In genomic region chr14:51996866-51997265, GRCm38 (mm10) we compare ENCODE assay signal across 13 mouse cellular contexts. TPM values are rescaled to one million over a fixed set of nuclear protein-coding genes. Genes with fewer than 3 reads are reported as not detected.
A peak's percentile ranks its signal among the peaks of the same experiment; 100 is the strongest.
DNase-seq lines count a peak whose midpoint lies in the region; ATAC-seq lines count a peak whose summit lies in the region.
"Had no signal": no experiment of that assay in that cellular context is flagged by ENCODE, and none has a peak within 500 bp of the region (broad histone marks: within the 10 kb centered on the region; RNA-seq: fewer than 3 reads in every experiment).

No protein-coding gene starts in this region.

- WGBS in lung, embryonic 15.5 days, result 46% methylated on average over 17 of the region's 17 CpGs
- WGBS in midbrain, embryonic 14.5 days, result 56% methylated on average over 17 of the region's 17 CpGs

- peaks cover 88% of the 10 kb centered on the region for H3K36me3 ChIP-seq in lung, embryonic 15.5 days
- peaks cover 92% of the 10 kb centered on the region for H3K36me3 ChIP-seq in midbrain, embryonic 14.5 days (ENCODE audit: control insufficient read depth, insufficient read depth, low read length)

- H3K4me3 ChIP-seq in lung, embryonic 15.5 days, result no peak overlapping the region
- no peak overlapping the region for H3K4me3 ChIP-seq in midbrain, embryonic 14.5 days (replicated peaks; ENCODE audit: low read depth, low read length)
- H3K4me3 ChIP-seq: limb, embryonic 15.5 days had no signal

- peak; percentile 50 for DNase-seq in gastrocnemius, postnatal 10 days
- DNase-seq in gastrocnemius, adult 8-10 months (ENCODE audit: low spot score in 2 of 2), result no peak
- no peak for DNase-seq in lung, adult 18-20 months
- peak; percentile 52 to 73 for DNase-seq in cerebellum, postnatal 4 days (ENCODE audit: low spot score in 2 of 2)
- peak; percentile 53 for DNase-seq in midbrain, embryonic 14.5 days
- no peak for DNase-seq in retina, postnatal 1 day

- no peaks in the 10 kb centered on the region for H3K9me3 ChIP-seq in lung, embryonic 15.5 days
- no peaks in the 10 kb centered on the region for H3K9me3 ChIP-seq in midbrain, embryonic 14.5 days (ENCODE audit: control insufficient read depth, low read length)
- H3K9me3 ChIP-seq: limb, embryonic 15.5 days had no signal

- ATAC-seq in lung, embryonic 15.5 days (ENCODE audit: borderline replicate concordance, extremely low read depth, low FRiP score, low TSS enrichment), result peak; percentile 31
- ATAC-seq in midbrain, embryonic 14.5 days (ENCODE audit: low FRiP score, low TSS enrichment), result peak; percentile 19
- no peak for ATAC-seq in granulocyte monocyte progenitor cell, adult 5-6 weeks (replicated peaks; ENCODE audit: poor library complexity, severe bottlenecking)
- ATAC-seq: inflammation-experienced regulatory T-cells, adult 6 months had no signal

- H3K4me2 ChIP-seq in lung, embryonic 15.5 days, result no peak overlapping the region
- no peak overlapping the region for H3K4me2 ChIP-seq in midbrain, embryonic 14.5 days (ENCODE audit: low read length)
- H3K4me2 ChIP-seq: limb, embryonic 15.5 days had no signal

- no peak overlapping the region for H3K27ac ChIP-seq in lung, embryonic 15.5 days
- H3K27ac ChIP-seq in midbrain, embryonic 14.5 days (replicated peaks; ENCODE audit: low read depth, low read length), result no peak overlapping the region
- H3K27ac ChIP-seq: limb, embryonic 15.5 days had no signal

- no peak overlapping the region for H3K9ac ChIP-seq in lung, embryonic 15.5 days
- no peak overlapping the region for H3K9ac ChIP-seq in midbrain, embryonic 14.5 days (replicated peaks; ENCODE audit: low read length)
- H3K9ac ChIP-seq: limb, embryonic 15.5 days had no signal

- H3K27me3 ChIP-seq in lung, embryonic 15.5 days, result no peaks in the 10 kb centered on the region
- H3K27me3 ChIP-seq in midbrain, embryonic 14.5 days (ENCODE audit: control insufficient read depth, insufficient read depth, low read length), result no peaks in the 10 kb centered on the region
- H3K27me3 ChIP-seq: limb, embryonic 15.5 days had no signal

- H3K4me1 ChIP-seq in lung, embryonic 15.5 days, result peaks cover 4% of the 10 kb centered on the region; the same call in 1 of the 2 replicates
- no peaks in the 10 kb centered on the region for H3K4me1 ChIP-seq in midbrain, embryonic 14.5 days (ENCODE audit: control insufficient read depth, insufficient read depth, low read length)
- H3K4me1 ChIP-seq: limb, embryonic 15.5 days had no signal

RNA-seq across cellular contexts. Expression of gene Arhgef40, which starts 12.3 kb away (rescaled TPM):
- total RNA-seq in gastrocnemius, postnatal 10 days (2021), result 10 to 100 TPM; 40.7 to 55.7 TPM
- total RNA-seq in gastrocnemius, adult 8-10 months (2022), result 1 to 10 TPM; 5.7 to 9.4 (median 6.2) TPM
- polyA plus RNA-seq in lung, embryonic 15.5 days (2015; fragmentation: Nextera tagmentation; extraction: Ambion mirVana), result 105 TPM in 2 replicates
- 72.8 and 75.8 TPM in 2 replicates for polyA plus RNA-seq in midbrain, embryonic 14.5 days (2014; fragmentation: Nextera tagmentation; extraction: Ambion mirVana)
- 8.6 and 14.9 TPM in 2 replicates for total RNA-seq in granulocyte monocyte progenitor cell, adult 5-6 weeks (2014; fragmentation: Nextera tagmentation)
- total RNA-seq in granulocyte monocyte progenitor cell, adult 5-6 weeks (2017), result 10.8 and 11.4 TPM in 2 replicates

RNA-seq across cellular contexts. Expression of gene Tmem253, which starts 18.6 kb away (rescaled TPM):
- total RNA-seq in gastrocnemius, postnatal 10 days (2021), result 1 to 10 TPM in 1 of 2 experiments, under 1 TPM in 1; 0.85 to 1.0 TPM
- 1 to 10 TPM in 3 of 4 experiments, under 1 TPM in 1; 0.60 to 1.4 (median 1.2) TPM for total RNA-seq in gastrocnemius, adult 8-10 months (2022)
- polyA plus RNA-seq in lung, embryonic 15.5 days (2015; fragmentation: Nextera tagmentation; extraction: Ambion mirVana), result 0.26 and 0.57 TPM in 2 replicates
- polyA plus RNA-seq in midbrain, embryonic 14.5 days (2014; fragmentation: Nextera tagmentation; extraction: Ambion mirVana), result 0.37 and 0.39 TPM in 2 replicates
- total RNA-seq in granulocyte monocyte progenitor cell, adult 5-6 weeks (2014; fragmentation: Nextera tagmentation), result not detected in 2 replicates
- not detected in 2 replicates for total RNA-seq in granulocyte monocyte progenitor cell, adult 5-6 weeks (2017)

RNA-seq across cellular contexts. Expression of gene Zfp219, which starts 23.7 kb away (rescaled TPM):
- 10 to 100 TPM; 17.6 to 23.1 TPM for total RNA-seq in gastrocnemius, postnatal 10 days (2021)
- total RNA-seq in gastrocnemius, adult 8-10 months (2022), result 10 to 100 TPM in 3 of 4 experiments, 1 to 10 TPM in 1; 9.9 to 14.0 (median 13.0) TPM
- 25.7 and 26.3 TPM in 2 replicates for polyA plus RNA-seq in lung, embryonic 15.5 days (2015; fragmentation: Nextera tagmentation; extraction: Ambion mirVana)
- 41.6 and 46.9 TPM in 2 replicates for polyA plus RNA-seq in midbrain, embryonic 14.5 days (2014; fragmentation: Nextera tagmentation; extraction: Ambion mirVana)
- total RNA-seq in granulocyte monocyte progenitor cell, adult 5-6 weeks (2014; fragmentation: Nextera tagmentation), result 11.3 and 20.1 TPM in 2 replicates
- total RNA-seq in granulocyte monocyte progenitor cell, adult 5-6 weeks (2017), result 13.6 and 17.0 TPM in 2 replicates

RNA-seq across cellular contexts. Expression of gene Olfr221, which starts 45.4 kb away (rescaled TPM):
- total RNA-seq in gastrocnemius, postnatal 10 days (2021), result not detected
- total RNA-seq in gastrocnemius, adult 8-10 months (2022), result not detected
- polyA plus RNA-seq in lung, embryonic 15.5 days (2015; fragmentation: Nextera tagmentation; extraction: Ambion mirVana), result not detected in 2 replicates
- polyA plus RNA-seq in midbrain, embryonic 14.5 days (2014; fragmentation: Nextera tagmentation; extraction: Ambion mirVana), result not detected in 2 replicates
- total RNA-seq in granulocyte monocyte progenitor cell, adult 5-6 weeks (2014; fragmentation: Nextera tagmentation), result not detected in 2 replicates
- total RNA-seq in granulocyte monocyte progenitor cell, adult 5-6 weeks (2017), result not detected in 2 replicates
- total RNA-seq: gastrocnemius, postnatal 4 days; layer of hippocampus, postnatal 10 days had no signal
- polyA plus RNA-seq: inflammation-experienced regulatory T-cells, adult 6 months; limb, embryonic 15.5 days; stomach, embryonic 14.5 days had no signal

Comparison
In these comparisons a context has a peak if more than half of its experiments do, and no peak if none do; other contexts are left out.
1. DNase-seq: peak in gastrocnemius, postnatal 10 days (single experiment), cerebellum, postnatal 4 days (2 of 2) and midbrain, embryonic 14.5 days (single experiment); none in gastrocnemius, adult 8-10 months (0 of 2), lung, adult 18-20 months (0 of 2) and retina, postnatal 1 day (single experiment).